Mouse (Mus musculus): Measurements from ENCODE around the gene Galnt16.

DNA sequence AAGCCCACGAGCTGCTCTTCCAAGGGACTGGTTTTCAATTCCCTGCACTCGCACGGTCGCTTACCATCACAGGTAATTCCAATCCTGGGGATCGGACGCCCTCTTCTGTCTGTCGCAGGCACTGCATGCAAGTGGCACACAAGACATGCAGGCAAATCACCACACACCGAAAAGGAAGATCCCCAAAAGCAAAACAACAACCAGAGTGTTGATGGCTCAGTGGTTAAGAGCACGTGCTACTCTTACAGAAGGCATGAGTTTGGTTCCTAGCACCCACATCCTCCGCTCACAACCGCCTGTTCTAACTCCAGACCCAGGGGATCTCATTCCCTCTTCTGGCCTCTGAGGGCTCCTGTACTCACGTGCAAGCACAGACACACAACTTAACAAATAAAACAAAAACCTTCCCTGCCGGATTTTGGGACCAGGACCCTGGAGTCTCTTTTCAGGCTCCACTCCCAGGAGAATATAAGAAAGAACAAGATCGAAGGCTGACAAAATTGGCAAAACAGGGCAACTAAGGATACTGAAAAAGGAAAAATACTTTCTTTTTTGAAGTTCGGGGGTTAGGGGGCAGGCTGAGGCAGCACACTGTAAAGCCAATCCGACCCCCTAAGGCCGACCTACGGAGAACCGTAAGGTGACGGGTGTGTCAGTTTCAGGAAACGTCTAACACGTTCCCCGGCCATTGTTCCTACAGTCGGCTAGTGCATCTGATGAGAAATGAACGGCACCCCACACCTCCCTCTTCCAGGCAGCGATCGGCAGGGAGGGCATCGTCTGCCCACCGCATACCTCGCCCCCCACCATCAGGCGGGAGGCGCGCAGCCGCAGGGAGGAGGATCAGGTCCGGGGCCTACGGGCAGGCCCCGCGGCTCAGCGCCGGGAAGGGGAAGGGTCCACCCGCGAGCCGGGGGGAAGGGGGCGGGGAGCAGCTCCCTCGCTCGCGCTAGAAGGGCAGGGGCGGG, 124.9 kb downstream of the Galnt16 start:
- TF ChIP-seq FLI1 (IDR thresholded peaks at IDR 0.05; ENCODE audit: low read length) (no peak), GATA1 (IDR thresholded peaks at IDR 0.05; ENCODE audit: borderline replicate concordance, low read length) (no peak)
